Mouse (Mus musculus) kidney, adult 2 months (tissue): ENCODE data around the gene Tshz2.

ENCODE experiments used
- CTCF ChIP-seq: fragments of 200-500 bp; conservative IDR thresholded peaks from 2 replicates; pipeline ENCODE4 v1.5.1; 2011; ENCODE audit warnings: low read depth, mild to moderate bottlenecking, control low read depth, low read length, moderate library complexity, mixed read lengths; ENCODE audit not compliant: insufficient read depth, insufficient read length
- POLR2A ChIP-seq: fragments of 200-500 bp; IDR thresholded peaks from one replicate; pipeline ENCODE4 v1.6.1; 2011; ENCODE audit warnings: low read depth, low read length, control low read depth

DNA sequence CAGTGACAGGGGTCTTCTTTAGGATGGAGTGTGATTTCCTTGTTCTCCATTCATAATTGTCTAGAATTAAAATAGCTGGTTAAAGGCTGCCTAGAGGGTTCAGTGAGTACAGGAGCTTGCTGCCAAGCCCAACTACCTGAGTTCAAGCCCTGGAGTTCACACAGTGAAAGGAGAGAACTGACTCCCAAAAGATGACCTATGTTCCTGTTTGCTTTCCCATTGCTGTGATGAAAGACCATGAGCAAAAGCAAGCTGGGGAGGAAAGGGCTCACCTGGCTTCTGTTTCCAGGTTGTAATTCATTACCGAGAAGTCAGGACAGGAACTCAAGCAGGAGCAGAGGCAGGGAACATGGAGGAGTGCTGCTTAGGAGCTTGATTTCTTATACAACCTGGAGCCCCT is 416.0 kb downstream of the Tshz2 start:
- no peak for TF ChIP-seq CTCF
- no peak for TF ChIP-seq POLR2A
